Mouse (Mus musculus) v-Abl transformed pro-B cells (cell line): ENCODE results near the gene Itgb6.

Experiments used
- in situ Hi-C, 2 experiments: fragments of 400-800 bp; cut with MboI; formaldehyde crosslinking; loops; one replicate each; pipeline ENCODE4 v1.15.1; 2025; ENCODE audit not compliant: unreplicated experiment in 2 of 2

Itgb6 gene

GRCm38 (mm10) chr2:60688944-60689615, 33.4 kb downstream of the Itgb6 start:
- in situ Hi-C loops = no loop called here

- in situ Hi-C loops = no loop called here
Measured at GRCm38 (mm10) chr2:60688150-60688549, 34.3 kb downstream of the Itgb6 start.

- in situ Hi-C loops = no loop called here
Measured at GRCm38 (mm10) chr2:60685973-60686372, 36.5 kb downstream of the Itgb6 start.

GRCm38 (mm10) chr2:60684168-60684567, 38.3 kb downstream of the Itgb6 start:
- in situ Hi-C loops = no loop called here

GRCm38 (mm10) chr2:60682554-60682953, 39.9 kb downstream of the Itgb6 start:
- in situ Hi-C loops = no loop called here

- in situ Hi-C loops = no loop called here
Measured at GRCm38 (mm10) chr2:60674413-60674812, 48.0 kb downstream of the Itgb6 start.

GRCm38 (mm10) chr2:60672973-60673954, 49.2 kb downstream of the Itgb6 start:
- in situ Hi-C loops = no loop called here

- in situ Hi-C loops = no loop called here
Measured at GRCm38 (mm10) chr2:60671215-60671614, 51.2 kb downstream of the Itgb6 start.

GRCm38 (mm10) chr2:60663071-60663470, 59.4 kb downstream of the Itgb6 start:
- in situ Hi-C loops = no loop called here

- in situ Hi-C loops = no loop called here
Measured at GRCm38 (mm10) chr2:60659993-60660392, 62.5 kb downstream of the Itgb6 start.

- in situ Hi-C loops = no loop called here
Measured at GRCm38 (mm10) chr2:60658992-60659391, 63.5 kb downstream of the Itgb6 start.

- in situ Hi-C loops = no loop called here
Measured at GRCm38 (mm10) chr2:60654828-60655227, 67.6 kb downstream of the Itgb6 start.

GRCm38 (mm10) chr2:60650155-60650554, 72.3 kb downstream of the Itgb6 start:
- in situ Hi-C loops = no loop called here

GRCm38 (mm10) chr2:60647650-60648049, 74.8 kb downstream of the Itgb6 start:
- in situ Hi-C loops = no loop called here

GRCm38 (mm10) chr2:60646583-60646982, 75.9 kb downstream of the Itgb6 start:
- in situ Hi-C loops = no loop called here

- in situ Hi-C loops = no loop called here
Measured at GRCm38 (mm10) chr2:60643406-60643805, 79.0 kb downstream of the Itgb6 start.

- in situ Hi-C loops = no loop called here
Measured at GRCm38 (mm10) chr2:60642606-60643005, 79.8 kb downstream of the Itgb6 start.

- in situ Hi-C loops = no loop called here
Measured at GRCm38 (mm10) chr2:60640342-60640672, 82.1 kb downstream of the Itgb6 start.

- in situ Hi-C loops = no loop called here
Measured at GRCm38 (mm10) chr2:60639617-60640341, 82.7 kb downstream of the Itgb6 start.

GRCm38 (mm10) chr2:60636910-60637761, 85.3 kb downstream of the Itgb6 start:
- in situ Hi-C loops = no loop called here
